Mouse (Mus musculus): ENCODE data around the gene Phtf1. TPM values are rescaled to one million over a fixed set of nuclear protein-coding genes. Genes with fewer than 3 reads are reported as not detected.

Phtf1 gene
- polyA plus RNA-seq, 1 experiment from 2014 or later: 23.9 TPM

GRCm38 (mm10) chr3:103985194-103985593 is 17.3 kb downstream of the Phtf1 start:
- Histone ChIP-seq H3K4me2 (no peak overlapping the region), H3K4me3 (no peak overlapping the region), H3K9me3 (replicated peaks) (no peaks in the 10 kb centered on the region), H3K9ac (no peak overlapping the region), H3K4me1 (replicated peaks) (no peaks in the 10 kb centered on the region), H3K36me3 (peaks cover 44% of the 10 kb centered on the region), H3K27ac (ENCODE audit: poor library complexity, severe bottlenecking) (no peak overlapping the region), H3K27me3 (replicated peaks) (no peaks in the 10 kb centered on the region)
- 95% methylated on average over 2 of the region's 2 CpGs for WGBS
- no peak for ATAC-seq (ENCODE audit: insufficient number of reproducible peaks, low FRiP score)

- no peak overlapping the region for H3K4me3 ChIP-seq
- no peaks in the 10 kb centered on the region for H3K4me1 ChIP-seq (replicated peaks)
- no peak overlapping the region for H3K9ac ChIP-seq
- H3K9me3 ChIP-seq (replicated peaks): no peaks in the 10 kb centered on the region
- 58% methylated on average over 5 of the region's 5 CpGs for WGBS
- no peak for ATAC-seq (ENCODE audit: insufficient number of reproducible peaks, low FRiP score)
- no peak overlapping the region for H3K4me2 ChIP-seq
- H3K27me3 ChIP-seq (replicated peaks): no peaks in the 10 kb centered on the region
- no peak overlapping the region for H3K27ac ChIP-seq (ENCODE audit: poor library complexity, severe bottlenecking)
- peaks cover 61% of the 10 kb centered on the region for H3K36me3 ChIP-seq
These were observed 20.0 kb downstream of the Phtf1 start for GRCm38 (mm10) chr3:103987831-103988432.

GRCm38 (mm10) chr3:103989352-103989751 is 21.4 kb downstream of the Phtf1 start:
- Histone ChIP-seq H3K27me3 (replicated peaks) (no peaks in the 10 kb centered on the region), H3K27ac (ENCODE audit: poor library complexity, severe bottlenecking) (no peak overlapping the region), H3K9me3 (replicated peaks) (no peaks in the 10 kb centered on the region), H3K36me3 (peaks cover 60% of the 10 kb centered on the region), H3K4me1 (replicated peaks) (no peaks in the 10 kb centered on the region), H3K9ac (no peak overlapping the region), H3K4me3 (no peak overlapping the region), H3K4me2 (no peak overlapping the region)
- ATAC-seq (ENCODE audit: insufficient number of reproducible peaks, low FRiP score): no peak
- WGBS: 65% methylated on average over 4 of the region's 4 CpGs

- Histone ChIP-seq H3K4me1 (replicated peaks) (peaks cover 4% of the 10 kb centered on the region), H3K9ac (no peak overlapping the region), H3K27ac (ENCODE audit: poor library complexity, severe bottlenecking) (no peak overlapping the region), H3K36me3 (peaks cover 63% of the 10 kb centered on the region), H3K4me2 (no peak overlapping the region), H3K9me3 (replicated peaks) (no peaks in the 10 kb centered on the region), H3K4me3 (no peak overlapping the region), H3K27me3 (replicated peaks) (no peaks in the 10 kb centered on the region)
- no peak for ATAC-seq (ENCODE audit: insufficient number of reproducible peaks, low FRiP score)
- 89% methylated on average over 3 of the region's 3 CpGs for WGBS
These were observed 23.4 kb downstream of the Phtf1 start for GRCm38 (mm10) chr3:103991271-103991670.

GRCm38 (mm10) chr3:103998724-103999123 is 30.8 kb downstream of the Phtf1 start:
- H3K36me3 ChIP-seq: peaks cover 49% of the 10 kb centered on the region
- H3K4me1 ChIP-seq (replicated peaks): peaks cover 5% of the 10 kb centered on the region
- no peak overlapping the region for H3K4me3 ChIP-seq
- no peak overlapping the region for H3K4me2 ChIP-seq
- WGBS: 86% methylated on average over 4 of the region's 4 CpGs
- no peaks in the 10 kb centered on the region for H3K9me3 ChIP-seq (replicated peaks)
- no peak overlapping the region for H3K9ac ChIP-seq
- no peak overlapping the region for H3K27ac ChIP-seq (ENCODE audit: poor library complexity, severe bottlenecking)
- H3K27me3 ChIP-seq (replicated peaks): no peaks in the 10 kb centered on the region
- no peak for ATAC-seq (ENCODE audit: insufficient number of reproducible peaks, low FRiP score)

- H3K4me2 ChIP-seq: no peak overlapping the region
- no peak for ATAC-seq (ENCODE audit: insufficient number of reproducible peaks, low FRiP score)
- H3K4me3 ChIP-seq: no peak overlapping the region
- no peaks in the 10 kb centered on the region for H3K9me3 ChIP-seq (replicated peaks)
- peaks cover 3% of the 10 kb centered on the region; the same call in 1 of the 2 replicates for H3K4me1 ChIP-seq (replicated peaks)
- H3K9ac ChIP-seq: no peak overlapping the region
- H3K27ac ChIP-seq (ENCODE audit: poor library complexity, severe bottlenecking): no peak overlapping the region
- no peaks in the 10 kb centered on the region for H3K27me3 ChIP-seq (replicated peaks)
- H3K36me3 ChIP-seq: peaks cover 45% of the 10 kb centered on the region
- WGBS: 90% methylated on average over 8 of the region's 8 CpGs
These were observed 39.1 kb downstream of the Phtf1 start for GRCm38 (mm10) chr3:104006896-104007466.

- Histone ChIP-seq H3K27me3 (replicated peaks) (no peaks in the 10 kb centered on the region), H3K36me3 (peaks cover 50% of the 10 kb centered on the region), H3K9me3 (replicated peaks) (no peaks in the 10 kb centered on the region), H3K9ac (no peak overlapping the region), H3K4me1 (replicated peaks) (peaks cover 3% of the 10 kb centered on the region; the same call in 1 of the 2 replicates), H3K4me3 (no peak overlapping the region), H3K27ac (ENCODE audit: poor library complexity, severe bottlenecking) (no peak overlapping the region), H3K4me2 (no peak overlapping the region)
- 81% methylated on average over 8 of the region's 8 CpGs for WGBS
- no peak for ATAC-seq (ENCODE audit: insufficient number of reproducible peaks, low FRiP score)
These were observed 39.6 kb downstream of the Phtf1 start for GRCm38 (mm10) chr3:104007479-104007878.

GRCm38 (mm10) chr3:104009924-104010662 is 42.2 kb downstream of the Phtf1 start:
- H3K27me3 ChIP-seq (replicated peaks): no peaks in the 10 kb centered on the region
- no peak overlapping the region for H3K4me2 ChIP-seq
- H3K36me3 ChIP-seq: peaks cover 44% of the 10 kb centered on the region
- no peak overlapping the region for H3K9ac ChIP-seq
- no peaks in the 10 kb centered on the region for H3K9me3 ChIP-seq (replicated peaks)
- no peak for ATAC-seq (ENCODE audit: insufficient number of reproducible peaks, low FRiP score)
- H3K4me3 ChIP-seq: no peak overlapping the region
- peaks cover 3% of the 10 kb centered on the region; the same call in 1 of the 2 replicates for H3K4me1 ChIP-seq (replicated peaks)
- 85% methylated on average over 5 of the region's 5 CpGs for WGBS
- H3K27ac ChIP-seq (ENCODE audit: poor library complexity, severe bottlenecking): no peak overlapping the region

- H3K4me1 ChIP-seq (replicated peaks): peaks cover 3% of the 10 kb centered on the region; the same call in 1 of the 2 replicates
- WGBS: 88% methylated on average over 2 of the region's 2 CpGs
- no peaks in the 10 kb centered on the region for H3K9me3 ChIP-seq (replicated peaks)
- H3K27ac ChIP-seq (ENCODE audit: poor library complexity, severe bottlenecking): no peak overlapping the region
- no peaks in the 10 kb centered on the region for H3K27me3 ChIP-seq (replicated peaks)
- peaks cover 44% of the 10 kb centered on the region for H3K36me3 ChIP-seq
- no peak for ATAC-seq (ENCODE audit: insufficient number of reproducible peaks, low FRiP score)
- H3K4me2 ChIP-seq: no peak overlapping the region
- no peak overlapping the region for H3K4me3 ChIP-seq
- no peak overlapping the region for H3K9ac ChIP-seq
These were observed 44.1 kb downstream of the Phtf1 start for GRCm38 (mm10) chr3:104011972-104012371.

- Histone ChIP-seq H3K9ac (no peak overlapping the region), H3K4me1 (replicated peaks) (no peaks in the 10 kb centered on the region), H3K36me3 (peaks cover 67% of the 10 kb centered on the region), H3K4me2 (no peak overlapping the region), H3K27me3 (replicated peaks) (no peaks in the 10 kb centered on the region), H3K9me3 (replicated peaks) (no peaks in the 10 kb centered on the region), H3K27ac (ENCODE audit: poor library complexity, severe bottlenecking) (no peak overlapping the region), H3K4me3 (no peak overlapping the region)
- 86% methylated on average over 3 of the region's 3 CpGs for WGBS
- no peak for ATAC-seq (ENCODE audit: insufficient number of reproducible peaks, low FRiP score)
These were observed 50.0 kb downstream of the Phtf1 start for GRCm38 (mm10) chr3:104017931-104018330.

- Histone ChIP-seq H3K9me3 (replicated peaks) (no peaks in the 10 kb centered on the region), H3K4me2 (no peak overlapping the region), H3K4me1 (replicated peaks) (no peaks in the 10 kb centered on the region), H3K27ac (ENCODE audit: poor library complexity, severe bottlenecking) (no peak overlapping the region), H3K4me3 (no peak overlapping the region), H3K27me3 (replicated peaks) (no peaks in the 10 kb centered on the region), H3K9ac (no peak overlapping the region), H3K36me3 (peaks cover 76% of the 10 kb centered on the region)
- 66% methylated on average over 4 of the region's 4 CpGs for WGBS
- ATAC-seq (ENCODE audit: insufficient number of reproducible peaks, low FRiP score): no peak
These were observed 51.5 kb downstream of the Phtf1 start for GRCm38 (mm10) chr3:104019453-104019852.

Measured in heart, embryonic 12.5 days (tissue).